Mouse (Mus musculus) neutrophil, adult 65 days (primary cell): ENCODE data around the gene Olfr157. TPM values are rescaled to one million over a fixed set of nuclear protein-coding genes. Genes with fewer than 3 reads are reported as not detected.

Experiments used
- total RNA-seq: library from RNA; stranded (reverse); gene quantifications from 2 replicates; pipeline ENCODE4 v1.2.4, GENCODE M21; 2023

Gene Olfr157
- not detected in 2 replicates for total RNA-seq

DNA sequence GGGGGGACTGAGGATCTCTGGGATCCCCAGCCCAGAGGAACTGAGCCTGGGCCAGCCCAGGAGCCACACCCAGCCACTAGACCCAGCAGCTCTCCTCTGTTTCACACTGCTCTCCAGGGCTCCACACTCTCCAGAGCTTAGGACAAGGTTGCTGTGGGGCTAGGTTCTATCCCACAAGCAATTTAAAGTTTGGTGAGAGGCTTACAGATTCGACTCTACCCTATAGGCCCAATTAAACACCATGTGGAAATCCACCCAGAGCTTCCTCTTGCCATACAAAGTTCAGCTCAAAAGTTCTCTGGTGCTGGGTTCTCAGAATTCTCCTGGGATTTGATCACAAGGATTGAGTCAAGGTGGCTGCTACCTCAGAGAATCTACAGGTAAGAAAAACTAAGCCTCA lies at the start of gene Olfr157:
TSS of gene Olfr157 (minus strand) at position 101 of the 400 bp plus-strand sequence.

DNA sequence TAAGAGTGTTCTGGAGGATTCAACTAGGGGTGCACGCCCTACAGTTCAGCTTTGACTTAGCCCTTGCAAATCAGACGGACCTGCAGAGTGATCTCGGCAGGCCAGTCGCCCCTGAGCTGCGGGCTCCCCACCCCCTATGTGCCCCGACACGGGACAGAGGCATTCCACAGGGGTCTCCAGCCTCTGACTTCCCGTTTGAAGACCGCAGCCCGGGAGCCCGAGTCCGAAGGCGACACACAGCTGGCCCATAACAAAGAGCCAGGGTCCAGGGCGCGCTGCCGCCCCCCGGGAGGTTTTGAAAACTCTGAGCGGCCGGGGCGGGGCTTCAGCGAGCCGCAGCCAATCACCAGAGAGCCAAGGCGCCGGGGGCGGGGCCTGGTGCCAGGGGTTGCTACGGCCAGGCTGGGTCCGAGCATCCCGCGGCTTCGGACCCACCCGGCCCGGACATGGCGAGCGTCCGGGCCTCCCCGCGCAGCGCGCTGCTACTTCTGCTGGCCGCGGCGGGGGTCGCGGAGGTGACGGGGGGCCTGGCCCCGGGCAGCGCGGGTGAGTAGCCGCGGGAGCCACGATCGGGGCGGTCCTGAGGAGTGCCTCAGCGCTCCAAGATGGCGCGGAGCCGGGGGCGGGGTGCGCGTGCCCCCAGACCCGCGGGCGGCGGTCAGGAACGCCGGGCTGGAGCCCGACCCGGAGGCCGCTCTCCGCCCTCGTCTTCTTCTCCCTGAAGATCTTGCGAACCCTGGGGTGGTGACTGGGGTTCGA lies 35.3 kb upstream of the Olfr157 start, which contains the start of gene Reck:
TSS of gene Reck (plus strand) at position 371 of the 759 bp plus-strand sequence.

DNA sequence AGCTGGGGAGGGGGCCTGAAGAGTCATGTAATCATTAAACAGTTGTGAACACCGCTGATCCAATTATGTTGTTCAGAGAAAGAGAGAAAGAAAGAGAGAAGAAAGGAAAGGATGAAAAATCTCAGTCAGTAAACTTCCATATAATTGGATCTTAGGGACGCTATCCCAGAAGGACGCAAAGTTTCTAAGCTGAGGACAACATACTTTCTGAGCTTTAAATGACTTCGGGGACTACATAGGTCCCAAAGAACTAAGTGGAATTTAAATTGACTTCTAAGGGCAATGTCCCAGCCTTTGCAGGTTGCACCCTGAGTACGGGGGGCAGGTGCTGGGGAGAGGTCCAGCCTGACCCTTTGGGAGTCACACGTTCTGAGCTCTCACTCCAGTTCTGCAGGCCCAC lies 11.3 kb upstream of the Olfr157 start, which contains the start of gene Olfr155:
TSS of gene Olfr155 (plus strand) at position 301 of the 400 bp plus-strand sequence.

DNA sequence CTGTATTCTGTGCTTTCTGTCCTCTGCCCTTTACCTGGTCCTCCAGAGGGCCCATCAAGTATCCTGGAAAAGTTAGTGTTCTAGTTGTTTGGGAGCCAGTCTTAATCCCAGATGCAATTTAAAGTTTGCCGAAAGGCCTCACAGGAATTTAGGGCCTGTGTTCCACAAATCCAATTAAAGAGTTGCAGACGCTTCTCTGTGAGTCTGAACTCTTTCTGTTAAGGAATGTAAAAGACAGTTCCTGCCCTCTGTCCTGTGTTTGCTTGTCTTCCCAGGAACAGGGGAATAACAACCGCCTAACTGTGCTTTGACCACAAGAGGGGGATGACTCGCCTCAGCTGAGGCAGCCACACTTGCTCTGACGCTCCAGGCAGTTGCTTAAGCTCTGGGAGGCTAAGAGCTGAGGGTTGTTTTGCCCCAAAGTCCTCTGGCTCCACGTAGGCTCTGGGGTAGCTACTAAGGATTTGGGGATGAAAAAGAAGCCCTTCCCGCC lies 16.1 kb downstream of the Olfr157 start, which contains the start of gene Olfr156:
TSS of gene Olfr156 (minus strand) at position 51 of the 493 bp plus-strand sequence.

Other genes starting within 250 kb of the Olfr157 start
- 0.28 and 0.32 TPM in 2 replicates for gene Npr2, start 208.3 kb downstream of the Olfr157 start, total RNA-seq
- not detected in 2 replicates for gene Spag8, start 186.6 kb downstream of the Olfr157 start, total RNA-seq
- 4.9 and 7.9 TPM in 2 replicates for gene Hint2, start 183.7 kb downstream of the Olfr157 start, total RNA-seq
- gene Tmem8b, start 171.2 kb downstream of the Olfr157 start, total RNA-seq: 0.28 and 0.93 TPM in 2 replicates
- gene Fam221b, start 171.1 kb downstream of the Olfr157 start, total RNA-seq: not detected in 2 replicates
- not detected in 2 replicates for gene Olfr70, start 139.4 kb downstream of the Olfr157 start, total RNA-seq
- gene Olfr71, start 129.9 kb downstream of the Olfr157 start, total RNA-seq: not detected in 2 replicates
- gene Hrct1, start 113.0 kb downstream of the Olfr157 start, total RNA-seq: not detected in 2 replicates
- gene Spaar, start 110.2 kb downstream of the Olfr157 start, total RNA-seq: not detected in 2 replicates
- gene Olfr159, start 69.2 kb downstream of the Olfr157 start, total RNA-seq: not detected in 2 replicates
- gene Olfr156, start 16.3 kb downstream of the Olfr157 start, total RNA-seq: not detected in 2 replicates
- not detected in 2 replicates for gene Olfr155, start 11.4 kb upstream of the Olfr157 start, total RNA-seq
- 16.5 and 17.8 TPM in 2 replicates for gene Reck, start 35.3 kb upstream of the Olfr157 start, total RNA-seq
- gene Glipr2, start 117.2 kb upstream of the Olfr157 start, total RNA-seq: 152 and 192 TPM in 2 replicates
- gene Ccin, start 143.3 kb upstream of the Olfr157 start, total RNA-seq: 0.69 and 1.3 TPM in 2 replicates
- 163 and 167 TPM in 2 replicates for gene Clta, start 164.3 kb upstream of the Olfr157 start, total RNA-seq
- gene Gne, start 244.0 kb upstream of the Olfr157 start, total RNA-seq: 17.8 and 21.8 TPM in 2 replicates